Mouse (Mus musculus) ES-Bruce4 (cell line): ENCODE results near the gene Stim1.

Experiments
- EP300 ChIP-seq: IDR thresholded peaks from 2 replicates; pipeline ENCODE4 v1.6.1; 2011; ENCODE audit warnings: low read depth, low read length; ENCODE audit not compliant: insufficient read depth
- POLR2A ChIP-seq: IDR thresholded peaks from one replicate; pipeline ENCODE4 v1.8.1; 2011; ENCODE audit warnings: low read length; ENCODE audit not compliant: insufficient read depth

DNA sequence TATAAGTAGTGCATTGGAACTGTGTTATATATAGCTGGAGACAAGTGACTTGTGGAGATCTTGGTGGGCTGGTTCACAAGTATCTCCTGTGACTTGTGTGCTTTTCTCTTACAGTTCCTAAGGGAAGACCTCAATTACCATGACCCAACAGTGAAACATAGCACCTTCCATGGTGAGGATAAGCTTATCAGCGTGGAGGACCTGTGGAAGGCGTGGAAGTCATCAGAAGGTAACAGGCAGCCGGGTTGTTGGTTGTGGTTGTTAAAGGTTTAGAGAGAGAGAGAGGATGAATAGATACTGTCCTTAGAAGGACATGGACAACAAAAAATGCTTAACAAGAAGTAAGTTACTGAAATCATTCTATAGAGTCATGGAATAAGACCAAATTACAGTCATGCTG is 118.4 kb downstream of the Stim1 start:
- TF ChIP-seq POLR2A (no peak), EP300 (no peak)
